Mouse (Mus musculus): ENCODE measurements around the gene Cd163l1.

Cd163l1 gene

GRCm38 (mm10) chr7:140217967-140218366 is at the start of gene Cd163l1:
TSS of gene Cd163l1 (plus strand) at chr7:140218267.
- no peak for DNase-seq (ENCODE audit: low spot score in 2 of 2)

DNA sequence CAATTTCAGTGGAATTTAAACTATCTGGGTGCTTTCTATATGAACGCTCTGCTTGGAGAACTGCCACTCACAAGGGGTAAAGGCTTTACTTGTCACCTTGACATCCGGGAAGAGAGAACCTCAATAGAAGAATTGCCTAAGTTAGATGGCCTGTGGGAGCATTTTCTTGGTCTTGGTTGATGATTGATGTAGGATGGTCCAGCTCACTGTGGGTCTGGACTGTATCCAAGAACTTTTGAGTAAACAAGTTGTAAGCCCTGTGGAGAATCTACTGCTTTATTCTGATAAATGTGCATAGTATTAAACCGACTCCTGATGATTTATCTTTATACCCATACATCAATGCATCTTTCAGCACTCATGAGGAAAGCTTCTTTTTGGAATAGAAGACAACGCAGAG is 48.7 kb upstream of the Cd163l1 start:
- no peak for DNase-seq (ENCODE audit: low spot score in 2 of 2)

DNA sequence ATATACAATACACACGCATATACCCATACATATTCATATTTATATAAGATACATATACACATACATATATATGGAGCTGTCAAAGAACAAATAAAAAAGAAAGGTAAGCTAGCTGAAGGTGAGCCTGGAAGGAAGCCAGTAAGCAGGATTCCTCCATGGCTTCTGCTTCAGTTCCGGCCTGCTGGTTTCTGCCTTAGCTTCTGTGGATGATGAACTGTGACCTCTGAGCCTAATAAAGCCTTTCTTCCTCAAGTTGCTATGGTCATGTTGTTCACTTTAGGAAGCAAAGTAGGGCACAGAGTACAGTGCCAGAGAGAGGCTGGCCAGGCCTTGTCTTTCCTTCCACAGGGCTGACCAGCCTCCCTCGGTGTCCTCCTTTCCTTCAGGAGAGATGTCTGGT is 47.2 kb upstream of the Cd163l1 start:
- DNase-seq (ENCODE audit: low spot score in 2 of 2), result no peak

DNA sequence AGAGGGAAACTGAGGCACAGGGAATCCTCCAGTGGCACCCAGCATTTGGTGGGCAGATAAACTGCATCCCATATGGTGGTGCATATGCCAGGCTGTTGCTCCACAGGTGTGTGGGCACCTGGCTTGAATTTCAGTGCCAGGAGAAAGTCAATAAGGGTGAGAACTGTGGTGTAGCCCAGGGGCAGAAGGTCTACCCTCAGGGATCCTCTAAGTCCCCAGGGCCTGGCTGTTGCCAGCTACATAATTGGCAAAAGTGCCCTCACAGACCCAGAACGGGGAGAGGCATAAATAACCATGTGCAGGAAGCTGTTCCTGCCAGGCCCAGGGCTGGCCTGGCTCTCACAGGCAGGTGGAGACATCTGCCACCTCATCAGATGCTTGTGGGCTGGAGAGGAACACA is 45.1 kb upstream of the Cd163l1 start, which contains the start of gene Olfr523:
Gene Olfr523 (plus strand): TSS at position 282 of the 400 bp plus-strand sequence.
- no peak for DNase-seq (ENCODE audit: low spot score in 2 of 2)

GRCm38 (mm10) chr7:140179176-140179575 is 38.9 kb upstream of the Cd163l1 start:
- no peak for DNase-seq (ENCODE audit: low spot score in 2 of 2)

DNA sequence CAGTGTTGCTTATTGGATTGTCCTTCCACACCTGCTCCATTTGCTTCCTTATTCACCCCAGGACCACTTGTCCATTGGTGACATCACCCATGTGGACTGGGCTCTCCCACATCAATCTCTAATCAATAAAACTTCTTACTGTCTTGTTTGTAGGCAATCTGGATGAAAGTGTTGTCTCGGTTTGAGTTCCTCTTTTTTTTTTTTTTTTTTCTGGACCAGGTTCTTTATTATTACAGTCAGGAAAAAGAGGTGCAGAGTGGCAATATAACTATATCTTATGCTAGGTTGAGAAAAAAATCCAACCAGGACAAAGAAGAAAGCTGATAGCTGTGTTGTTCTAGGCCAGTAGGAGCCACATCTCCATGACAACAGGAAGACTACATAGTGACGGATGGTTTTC is 37.4 kb upstream of the Cd163l1 start:
- DNase-seq (ENCODE audit: low spot score in 2 of 2), result no peak

DNA sequence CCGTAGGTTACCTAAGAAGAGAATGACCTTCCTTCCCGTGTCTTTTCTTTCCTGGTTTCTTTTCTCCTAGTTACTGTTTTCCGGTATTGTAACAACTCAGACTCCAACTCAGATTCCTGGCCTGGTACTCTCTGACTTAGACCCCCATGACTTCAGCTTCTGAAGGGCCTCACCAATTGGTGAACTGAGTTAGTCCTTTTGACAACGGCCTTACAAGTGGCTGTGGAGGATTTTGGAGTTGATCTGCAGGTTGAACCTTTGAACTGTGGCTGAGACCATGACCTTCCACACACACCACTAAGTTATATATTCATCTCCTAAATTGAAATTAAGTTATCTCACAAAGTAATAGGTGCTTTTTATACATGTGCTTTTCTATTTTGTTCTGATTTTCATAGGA is 33.9 kb upstream of the Cd163l1 start:
- no peak for DNase-seq (ENCODE audit: low spot score in 2 of 2)

GRCm38 (mm10) chr7:140186646-140187620 is 31.1 kb upstream of the Cd163l1 start:
- peak; percentile 25 to 38 for DNase-seq (ENCODE audit: low spot score in 2 of 2)

- no peak for DNase-seq (ENCODE audit: low spot score in 2 of 2)
Measured at GRCm38 (mm10) chr7:140187721-140188390, 30.2 kb upstream of the Cd163l1 start.

DNA sequence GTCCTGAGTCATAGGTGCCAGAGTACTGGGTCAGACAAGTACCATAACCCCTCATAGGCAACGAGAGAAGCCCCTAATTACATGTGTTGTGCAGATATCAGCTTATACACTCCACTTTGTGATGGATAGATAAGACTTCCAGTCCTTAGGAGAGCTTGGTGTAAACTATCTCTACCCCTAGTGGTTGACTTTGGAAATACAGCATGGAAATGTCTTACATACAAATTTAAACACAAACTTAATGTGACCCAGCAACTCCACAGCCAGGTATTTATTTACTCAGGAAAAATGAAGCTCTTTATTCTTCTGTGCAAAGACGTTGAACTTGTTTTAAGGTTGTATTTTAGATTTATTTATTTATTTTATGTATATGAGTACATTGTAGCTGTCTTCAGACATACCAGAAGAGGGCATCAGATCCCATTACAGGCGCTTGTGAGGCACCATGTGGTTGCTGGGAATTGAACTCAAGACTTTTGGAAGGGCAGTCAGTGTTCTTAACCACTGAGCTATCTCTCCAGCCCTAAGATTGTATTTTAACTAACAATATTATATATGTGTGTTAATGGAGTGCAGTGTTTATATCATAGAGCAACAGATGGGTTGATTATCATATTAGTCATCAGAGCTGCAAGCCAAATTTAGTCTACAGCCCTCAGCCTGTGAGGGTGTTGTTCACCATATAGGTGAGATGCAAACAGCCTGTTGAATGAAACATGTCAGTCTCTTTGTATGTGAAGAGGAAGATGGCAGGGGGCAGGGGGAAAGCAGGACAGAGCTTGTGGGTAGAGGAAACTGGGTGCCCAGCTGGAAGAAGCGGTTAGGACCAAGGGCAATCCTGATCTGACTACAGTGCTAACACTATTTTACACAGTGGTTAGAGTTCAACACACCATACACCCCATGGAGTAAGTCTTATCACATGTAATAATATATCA is 29.4 kb upstream of the Cd163l1 start:
- no peak for DNase-seq (ENCODE audit: low spot score in 2 of 2)

DNA sequence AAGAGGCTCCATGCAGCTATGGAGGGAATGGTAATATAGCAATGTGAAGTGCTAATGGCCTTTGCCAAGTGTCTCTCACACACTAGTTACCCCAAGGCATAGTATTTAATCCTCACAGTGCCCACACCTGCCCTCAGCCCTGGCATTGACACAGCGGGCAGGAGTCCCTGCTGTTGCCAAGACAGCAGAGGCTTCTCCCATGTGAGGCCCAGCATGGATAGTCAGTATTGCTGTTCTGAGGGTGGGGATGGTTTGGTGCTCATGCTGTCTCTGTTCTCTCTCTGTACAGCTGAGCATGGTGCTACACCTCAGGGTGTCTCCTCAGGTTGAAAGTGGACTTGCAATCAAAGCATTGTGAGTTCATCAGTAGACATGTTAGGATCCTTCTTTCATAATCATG is 27.6 kb upstream of the Cd163l1 start:
- no peak for DNase-seq (ENCODE audit: low spot score in 2 of 2)

DNA sequence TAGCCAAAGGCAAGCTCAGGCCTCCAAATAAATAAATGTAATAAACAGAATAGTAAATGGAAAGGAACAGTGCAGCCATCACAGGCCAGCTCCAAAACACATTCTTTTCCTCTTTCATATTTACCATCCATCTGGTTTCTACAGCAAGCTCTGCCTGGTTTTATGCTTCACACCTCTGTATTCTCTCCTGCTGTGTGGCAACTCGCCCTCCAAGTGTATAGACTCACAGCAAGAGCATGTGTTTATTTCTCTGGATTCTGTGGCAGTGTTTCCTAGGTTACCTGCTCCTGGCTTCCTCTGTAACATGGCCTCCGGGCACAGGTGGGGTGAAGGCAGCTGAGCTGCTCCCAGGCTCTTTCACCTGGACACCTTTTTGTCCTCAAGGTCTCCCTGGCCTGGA is 25.6 kb upstream of the Cd163l1 start:
- DNase-seq (ENCODE audit: low spot score in 2 of 2), result no peak

- DNase-seq (ENCODE audit: low spot score in 2 of 2), result no peak
Measured at GRCm38 (mm10) chr7:140192851-140193250, 25.2 kb upstream of the Cd163l1 start.

DNA sequence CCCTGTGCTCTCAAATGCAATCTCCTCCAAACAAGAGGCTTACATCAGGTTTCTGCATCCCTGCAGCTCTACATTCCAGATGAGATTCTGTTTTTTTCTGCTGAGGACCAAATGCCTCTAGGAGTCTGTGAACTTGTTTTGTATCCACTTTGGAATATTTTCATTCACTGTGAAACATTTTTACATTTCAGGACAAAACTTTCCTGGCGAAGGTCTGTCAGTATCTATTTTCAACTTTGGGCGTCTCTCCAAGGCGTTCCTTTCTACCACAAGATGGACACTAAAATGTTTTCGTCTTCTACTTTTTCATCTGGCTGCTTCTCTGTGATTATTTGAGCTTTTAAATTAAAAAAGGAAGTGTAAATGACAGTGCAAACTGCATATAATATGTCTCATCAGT is 24.0 kb upstream of the Cd163l1 start:
- peak in 1 of 2 experiments; percentile 31 for DNase-seq (ENCODE audit: low spot score in 2 of 2)

- DNase-seq (ENCODE audit: low spot score in 2 of 2), result no peak
Measured at GRCm38 (mm10) chr7:140196002-140196401, 22.1 kb upstream of the Cd163l1 start.

- no peak for DNase-seq (ENCODE audit: low spot score in 2 of 2)
Measured at GRCm38 (mm10) chr7:140201090-140201489, 17.0 kb upstream of the Cd163l1 start.

- DNase-seq (ENCODE audit: low spot score in 2 of 2), result no peak
Measured at GRCm38 (mm10) chr7:140205864-140206263, 12.2 kb upstream of the Cd163l1 start, which contains the start of gene Olfr524. TSS of gene Olfr524 (minus strand) at chr7:140205964.

GRCm38 (mm10) chr7:140206904-140207303 is 11.2 kb upstream of the Cd163l1 start:
- DNase-seq (ENCODE audit: low spot score in 2 of 2), result no peak

GRCm38 (mm10) chr7:140208153-140208552 is 9.9 kb upstream of the Cd163l1 start:
- DNase-seq (ENCODE audit: low spot score in 2 of 2), result no peak

DNA sequence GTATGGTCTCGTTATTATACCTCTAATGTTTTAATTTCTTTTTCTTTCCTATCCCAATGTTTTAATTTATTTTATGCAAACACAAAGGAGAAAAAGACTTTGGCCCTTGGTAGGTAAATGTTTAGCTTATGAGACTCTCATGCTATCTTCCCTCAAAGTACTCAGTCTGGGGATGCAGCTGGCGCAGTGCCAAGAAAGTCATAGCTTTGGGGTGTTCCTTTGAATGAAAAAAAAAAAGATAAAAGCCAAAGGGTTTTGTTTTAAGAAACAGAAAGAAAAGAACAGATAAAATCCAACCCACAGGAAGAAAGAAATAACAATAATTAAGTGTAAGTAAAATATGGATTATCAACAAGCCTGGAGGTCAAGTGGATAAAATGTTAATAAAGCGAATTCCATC is 9.4 kb upstream of the Cd163l1 start:
- DNase-seq (ENCODE audit: low spot score in 2 of 2), result no peak

DNA sequence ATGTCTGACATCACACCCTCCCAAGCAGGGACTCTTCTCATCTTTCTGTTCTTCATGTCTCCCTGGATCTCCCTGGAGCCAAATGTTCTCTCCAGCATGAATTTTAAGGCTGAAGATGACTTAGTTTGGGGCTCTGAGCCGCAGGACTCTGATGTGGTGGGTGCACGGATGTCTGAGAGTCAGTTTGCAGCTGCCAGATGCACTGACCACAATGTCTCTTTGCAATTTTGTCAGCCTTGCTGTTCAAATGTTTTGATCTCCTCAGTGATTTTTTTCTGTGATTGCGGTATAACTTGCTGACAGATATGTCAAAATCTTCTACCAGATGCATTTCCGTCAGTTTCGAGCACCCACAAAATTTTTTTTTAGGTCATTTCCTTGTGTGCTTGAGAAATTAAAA is 4.2 kb upstream of the Cd163l1 start:
- no peak for DNase-seq (ENCODE audit: low spot score in 2 of 2)

GRCm38 (mm10) chr7:140219268-140219667 is 1.2 kb downstream of the Cd163l1 start:
- DNase-seq (ENCODE audit: low spot score in 2 of 2), result no peak

Data from frontal cortex, postnatal 36 days (tissue).